Mouse (Mus musculus) gastrocnemius, postnatal 14 days (tissue): Measurements from ENCODE around the gene Tmem214. TPM values are rescaled to one million over a fixed set of nuclear protein-coding genes. Genes with fewer than 3 reads are reported as not detected.

Experiments
- DNase-seq: peaks from one replicate; pipeline ENCODE4 v3.0.0; 2021; ENCODE audit warnings: mixed read lengths
- intact Hi-C: fragments of 180-260 bp; cut with DNase I; formaldehyde crosslinking; loops from one replicate; pipeline ENCODE4 v1.15.1; 2025; ENCODE audit warnings: low total_unique reads
- long read RNA-seq, 2 experiments: library from polyadenylated mRNA; stranded (forward); transcript quantifications; one replicate each; pipeline ENCODE4 v2.0.0; 2021
- total RNA-seq, 2 experiments: library from RNA; stranded (reverse); gene quantifications; 2 replicates each; pipeline ENCODE4 v1.2.3; 2021

Tmem214 gene
- total RNA-seq: 10 to 100 TPM; 33.5 to 37.4 TPM
- long read RNA-seq, experiment 1, full-length matches to known transcripts: 82 of 89 reads
- long read RNA-seq, experiment 1, partial matches to known transcripts: 2 of 89 reads
- long read RNA-seq, experiment 1, other reads (novel, unspliced or antisense): 5 of 89 reads
- long read RNA-seq, experiment 2, full-length matches to known transcripts: 97 of 108 reads
- long read RNA-seq, experiment 2, partial matches to known transcripts: 6 of 108 reads
- long read RNA-seq, experiment 2, other reads (novel, unspliced or antisense): 5 of 108 reads

GRCm38 (mm10) chr5:30867712-30868111 is at the start of gene Tmem214:
Tmem214 (plus strand) TSS chr5:30868012.
- no peak for DNase-seq
- intact Hi-C loops: no loop called here

GRCm38 (mm10) chr5:30818758-30819309 is 49.0 kb upstream of the Tmem214 start:
- intact Hi-C loops: no loop called here
- no peak for DNase-seq

GRCm38 (mm10) chr5:30822689-30823088 is 45.1 kb upstream of the Tmem214 start:
- intact Hi-C loops: no loop called here
- no peak for DNase-seq

GRCm38 (mm10) chr5:30823091-30823490 is 44.7 kb upstream of the Tmem214 start:
- intact Hi-C loops: no loop called here
- no peak for DNase-seq

DNA sequence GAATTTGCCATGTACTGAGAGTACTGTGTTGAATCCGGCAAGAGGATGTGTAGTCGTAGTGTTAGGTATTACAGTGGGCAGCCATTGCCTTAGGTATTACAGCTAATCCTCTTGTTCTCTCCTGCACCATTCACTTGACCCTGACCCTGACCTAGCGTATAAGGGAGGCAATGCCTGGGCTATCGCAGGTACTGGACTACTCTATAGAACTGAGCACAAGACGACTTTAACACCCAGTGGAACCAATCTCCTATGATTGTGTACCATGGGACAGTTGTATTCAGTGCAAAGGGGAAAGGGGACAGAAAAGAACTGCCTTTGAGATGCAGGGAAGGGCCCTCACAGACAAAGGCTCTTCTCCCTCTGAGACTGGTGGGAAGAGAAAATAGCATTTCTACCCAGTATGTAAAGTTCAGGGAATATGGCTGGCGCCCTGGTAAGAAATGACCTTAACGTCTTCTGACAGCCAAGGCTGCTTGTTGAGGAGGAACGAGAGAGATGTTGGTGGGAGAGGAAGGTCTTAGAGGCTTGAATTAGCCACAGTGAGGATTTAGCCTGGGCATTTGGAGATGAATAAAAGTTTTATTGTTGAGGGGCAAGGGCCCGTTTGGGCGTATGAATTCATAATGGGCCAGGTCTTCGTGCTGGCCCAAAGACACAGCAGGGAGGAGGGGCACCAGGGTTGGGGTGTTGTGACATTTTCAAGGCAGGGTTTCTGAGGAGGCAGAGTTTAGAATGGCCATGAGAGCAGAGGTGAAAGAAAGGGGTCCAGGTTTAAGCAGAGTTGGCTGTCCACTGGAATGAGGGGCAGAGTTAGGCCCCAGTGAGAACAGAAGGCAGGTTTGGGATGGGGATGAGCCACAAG is 43.5 kb upstream of the Tmem214 start:
- intact Hi-C loops: no loop called here
- no peak for DNase-seq

DNA sequence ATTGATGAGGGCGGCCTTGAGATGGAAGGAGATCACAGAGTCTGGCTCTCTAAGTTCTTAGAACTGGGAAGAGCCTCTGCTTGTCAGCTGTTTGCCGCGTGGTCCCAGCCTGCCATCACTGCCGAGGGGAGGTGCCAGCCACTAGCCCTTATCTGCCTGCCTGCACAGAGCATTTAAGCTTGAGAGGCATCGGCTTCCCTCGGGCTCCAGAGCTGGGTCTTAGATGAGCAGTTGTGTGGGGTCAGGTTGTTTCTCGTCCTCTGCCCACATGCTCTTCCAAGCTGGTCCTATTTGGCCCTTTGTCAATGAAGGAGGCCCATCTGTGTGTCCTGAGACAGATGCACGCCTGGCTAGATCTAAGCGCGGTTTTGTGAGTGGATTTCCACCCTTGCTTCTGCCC is 42.6 kb upstream of the Tmem214 start:
- DNase-seq: peak; percentile 45
- intact Hi-C loops: no loop called here

- intact Hi-C loops: no loop called here
- DNase-seq: no peak
Observed at GRCm38 (mm10) chr5:30825821-30826220, 42.0 kb upstream of the Tmem214 start.

DNA sequence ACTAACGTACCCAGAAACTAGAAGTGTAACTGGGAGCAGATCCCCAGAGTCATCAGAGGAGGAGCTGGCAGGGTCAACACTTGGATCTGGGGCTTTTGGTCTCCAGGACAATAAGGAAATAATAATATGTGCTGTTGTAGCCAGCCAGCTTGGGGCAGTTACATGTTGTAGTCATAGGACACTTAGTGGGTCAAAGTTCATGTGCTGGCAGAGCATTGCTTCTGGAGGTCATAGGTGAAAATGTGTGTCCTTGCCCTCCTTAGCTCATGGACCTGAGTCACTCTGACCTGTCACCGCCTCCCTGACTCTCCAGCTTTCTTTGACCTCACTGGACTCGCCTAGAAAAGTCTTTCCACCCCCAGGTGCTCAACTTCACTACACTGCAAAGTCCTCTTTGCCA is 34.4 kb upstream of the Tmem214 start:
- no peak for DNase-seq
- intact Hi-C loops: no loop called here

DNA sequence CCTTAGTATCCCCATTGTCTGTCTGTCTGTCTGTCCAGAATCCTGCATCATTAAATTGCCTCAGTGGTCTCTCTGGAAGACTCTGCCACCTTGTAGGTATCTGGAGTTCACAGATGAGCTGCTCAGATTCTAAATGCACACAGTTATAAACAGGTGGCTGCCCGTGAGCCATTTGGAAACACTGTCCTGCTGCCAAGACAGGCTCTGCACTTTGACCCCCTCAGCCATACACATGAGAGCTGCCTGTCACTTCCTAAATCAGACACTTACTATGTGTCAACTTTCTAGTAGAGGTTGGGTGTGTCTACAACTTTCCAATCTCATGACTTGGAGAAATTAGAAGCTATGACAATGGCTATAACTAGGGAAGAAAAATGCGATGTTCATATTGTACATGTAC is 28.1 kb upstream of the Tmem214 start:
- intact Hi-C loops: no loop called here

GRCm38 (mm10) chr5:30841896-30842295 is 25.9 kb upstream of the Tmem214 start:
- intact Hi-C loops: no loop called here
- DNase-seq: no peak

More for the DNA sequence above, 28.1 kb upstream of the Tmem214 start:
- DNase-seq: no peak

DNA sequence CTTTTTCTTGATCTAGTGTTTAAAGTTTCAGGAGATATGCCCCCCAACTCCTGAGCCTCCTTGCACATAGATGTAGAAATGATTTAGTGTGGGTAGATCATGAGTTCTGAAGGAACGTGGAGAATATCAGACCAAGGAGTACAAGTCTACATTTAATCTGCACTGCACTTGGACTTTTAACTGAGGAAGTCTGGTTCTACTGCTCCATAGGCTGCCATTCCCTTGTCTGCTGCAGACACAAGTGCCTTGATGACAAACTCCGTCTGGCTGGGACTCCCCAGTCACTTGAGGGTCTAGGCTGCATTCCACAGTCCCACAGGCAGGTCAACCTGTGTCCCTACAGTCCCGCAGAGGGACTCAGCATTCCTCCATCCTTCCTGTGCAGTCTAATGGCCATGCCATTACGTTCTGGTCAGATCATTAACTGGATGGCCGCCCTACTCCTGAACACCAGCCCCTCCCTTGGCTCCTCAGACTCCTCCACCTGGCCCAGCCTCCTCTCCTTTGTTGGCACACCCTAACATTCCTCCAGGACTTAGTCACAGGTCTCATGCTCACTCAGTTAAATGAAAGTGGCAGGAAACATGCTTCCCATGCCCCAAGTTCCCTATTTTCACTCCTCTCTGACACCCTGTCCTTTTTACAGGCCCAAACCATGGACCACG is 17.8 kb upstream of the Tmem214 start:
- intact Hi-C loops: no loop called here
- no peak for DNase-seq

DNA sequence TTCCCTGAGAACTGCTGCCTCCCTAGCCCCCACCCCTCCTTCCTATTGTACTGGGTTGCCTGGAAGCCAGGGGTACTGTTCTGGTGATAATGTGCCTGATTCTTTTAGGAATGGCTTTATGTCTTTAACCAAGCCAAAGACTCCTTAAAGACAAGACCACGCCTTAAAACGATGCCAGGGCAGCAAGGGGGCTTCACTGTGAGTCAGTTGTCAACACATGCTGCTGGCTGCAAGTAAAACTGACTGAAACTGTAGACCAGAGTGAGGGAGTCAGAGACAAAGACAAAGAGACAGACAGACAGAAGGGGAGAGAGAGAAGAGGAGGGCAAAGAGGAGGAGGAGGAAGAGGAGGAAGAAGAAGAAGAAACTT is 17.3 kb upstream of the Tmem214 start:
- intact Hi-C loops: no loop called here
- DNase-seq: no peak

DNA sequence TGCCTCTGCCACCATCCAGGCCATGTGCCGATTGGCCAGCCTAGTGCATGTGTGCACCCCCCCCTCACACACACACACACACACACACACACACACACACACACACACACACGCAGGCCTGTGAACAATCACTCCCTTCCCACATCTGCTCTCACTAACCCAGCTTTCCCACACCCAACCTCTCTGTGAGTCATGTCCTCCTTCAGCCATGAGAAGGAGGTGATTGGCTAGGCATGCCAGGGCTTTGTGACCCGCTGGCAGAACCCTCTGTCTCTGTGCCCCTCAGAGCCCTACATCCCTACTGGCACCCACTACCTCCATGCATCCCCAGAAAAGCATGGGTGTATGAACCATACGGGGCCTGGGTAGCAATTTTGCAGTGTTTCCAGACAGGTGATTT is 14.3 kb upstream of the Tmem214 start:
- DNase-seq: no peak
- intact Hi-C loops: no loop called here

- intact Hi-C loops: loop anchor here (5.0 kb wide), 1 partner anchor 48 kb away; no protein-coding TSS in a partner anchor
- no peak for DNase-seq
Observed at GRCm38 (mm10) chr5:30855674-30856073, 12.1 kb upstream of the Tmem214 start.

DNA sequence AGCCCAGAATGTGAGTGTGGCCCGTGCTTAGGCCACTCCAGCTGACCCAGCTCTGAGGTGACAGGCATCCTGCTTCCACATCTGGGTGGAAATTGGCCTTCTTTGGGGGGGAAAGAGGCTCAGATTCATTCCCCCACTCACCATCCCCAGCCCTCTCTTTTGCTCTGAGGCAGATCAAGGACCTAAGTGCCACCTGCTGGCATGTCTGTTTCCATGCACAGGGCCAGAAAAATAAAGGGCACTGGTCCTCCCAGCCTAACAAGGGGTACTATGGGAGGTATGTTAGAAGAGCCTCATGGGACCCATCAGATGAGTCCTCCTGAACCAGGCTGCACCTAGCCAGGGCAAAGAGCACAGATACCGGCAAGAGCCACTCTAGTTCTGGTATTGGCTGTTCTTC is 11.7 kb upstream of the Tmem214 start:
- DNase-seq: no peak
- intact Hi-C loops: loop anchor here (5.0 kb wide), 1 partner anchor 49 kb away; no protein-coding TSS in a partner anchor

DNA sequence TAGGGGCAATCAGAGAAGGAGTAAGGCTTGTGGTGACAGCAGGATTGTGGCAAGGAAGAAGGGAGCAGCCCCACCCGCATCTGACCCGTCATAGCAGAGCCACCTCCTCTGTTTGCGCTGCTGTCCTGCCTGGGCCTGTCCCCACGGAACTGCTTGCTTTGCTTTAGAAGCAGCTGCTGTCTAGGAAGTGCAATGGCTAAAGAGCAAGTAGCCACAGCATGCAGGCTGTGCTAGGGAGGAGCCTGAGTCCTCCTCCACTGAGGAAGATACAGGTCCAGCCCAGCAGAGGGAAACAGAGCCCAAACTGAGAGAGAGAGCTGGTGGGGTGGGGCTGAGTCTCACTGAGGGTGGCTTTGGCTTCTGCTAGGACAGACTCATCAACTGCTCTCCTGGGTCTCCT is 4.0 kb upstream of the Tmem214 start:
- peak; percentile 50 for DNase-seq
- intact Hi-C loops: no loop called here

DNA sequence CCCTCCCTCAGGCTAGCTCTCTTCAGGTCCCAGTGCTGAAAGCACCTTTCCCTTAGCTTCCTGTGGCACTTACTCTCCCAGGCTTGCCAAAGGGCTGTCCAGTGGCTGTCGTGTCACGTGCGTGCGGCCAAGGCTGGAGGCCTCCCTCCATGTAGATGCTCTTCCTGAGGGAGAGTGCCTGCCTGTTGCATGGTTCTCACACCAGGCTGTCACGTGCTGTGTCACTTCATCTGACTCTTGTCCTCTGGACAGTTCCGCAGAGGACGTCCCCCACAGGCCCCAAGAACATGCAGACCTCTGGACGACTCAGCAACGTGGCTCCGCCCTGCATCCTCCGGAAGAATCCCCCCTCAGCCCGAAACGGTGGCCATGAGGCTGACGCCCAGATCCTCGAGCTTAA is 3.5 kb upstream of the Tmem214 start:
- intact Hi-C loops: no loop called here
- no peak for DNase-seq

GRCm38 (mm10) chr5:30866871-30867270 is 941 bp upstream of the Tmem214 start:
- DNase-seq: no peak

DNA sequence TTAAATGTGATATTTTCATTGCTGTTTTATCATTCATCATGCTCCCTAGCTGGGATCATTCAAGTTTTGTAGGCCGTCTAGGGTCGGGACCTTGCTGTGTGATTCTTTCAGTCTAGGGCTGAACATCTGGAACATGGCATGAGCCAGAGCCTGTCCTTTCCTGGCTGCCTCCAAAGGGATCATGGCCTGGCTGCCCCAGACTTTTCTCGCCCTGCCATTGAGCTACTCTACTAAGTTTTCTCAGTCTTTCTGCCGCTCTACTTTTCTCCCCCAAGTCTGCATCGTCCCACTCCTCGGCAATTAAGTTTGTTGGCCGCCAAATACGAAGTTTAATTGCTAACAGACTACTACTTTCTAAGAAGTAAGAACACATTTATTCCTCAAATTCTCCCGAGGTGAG is 1.2 kb downstream of the Tmem214 start:
- intact Hi-C loops: no loop called here
- peak; percentile 40 for DNase-seq

More at GRCm38 (mm10) chr5:30866871-30867270, 941 bp upstream of the Tmem214 start:
- intact Hi-C loops: no loop called here
